Mouse (Mus musculus): Measurements from ENCODE around the gene Olfr543.

GRCm38 (mm10) chr7:102434344-102434743 lies 47.1 kb downstream of the Olfr543 start:
- TF ChIP-seq HCFC1 (IDR thresholded peaks at IDR 0.05; ENCODE audit: borderline replicate concordance, insufficient read depth, low read length): no peak
- no peak for TF ChIP-seq MAFK (IDR thresholded peaks at IDR 0.05; ENCODE audit: insufficient read depth, low read depth, low read length)
- TF ChIP-seq ZNF384 (IDR thresholded peaks at IDR 0.05; ENCODE audit: low read depth, low read length): no peak
- TF ChIP-seq ZC3H11A (IDR thresholded peaks at IDR 0.05; ENCODE audit: borderline replicate concordance, low read depth, low read length): no peak
- no peak for TF ChIP-seq CHD2 (IDR thresholded peaks at IDR 0.05; ENCODE audit: low read depth, low read length)
